Mouse (Mus musculus): ENCODE measurements around the gene Fxyd4. TPM values are rescaled to one million over a fixed set of nuclear protein-coding genes. Genes with fewer than 3 reads are reported as not detected.
A peak's percentile ranks its signal among the peaks of the same experiment; 100 is the strongest.

Gene Fxyd4
- not detected for total RNA-seq (2021)

- DNase-seq = no peak
Measured at GRCm38 (mm10) chr6:117937222-117937932, at the start of gene Fxyd4. Gene Fxyd4 (minus strand): TSS chr6:117937692.

DNA sequence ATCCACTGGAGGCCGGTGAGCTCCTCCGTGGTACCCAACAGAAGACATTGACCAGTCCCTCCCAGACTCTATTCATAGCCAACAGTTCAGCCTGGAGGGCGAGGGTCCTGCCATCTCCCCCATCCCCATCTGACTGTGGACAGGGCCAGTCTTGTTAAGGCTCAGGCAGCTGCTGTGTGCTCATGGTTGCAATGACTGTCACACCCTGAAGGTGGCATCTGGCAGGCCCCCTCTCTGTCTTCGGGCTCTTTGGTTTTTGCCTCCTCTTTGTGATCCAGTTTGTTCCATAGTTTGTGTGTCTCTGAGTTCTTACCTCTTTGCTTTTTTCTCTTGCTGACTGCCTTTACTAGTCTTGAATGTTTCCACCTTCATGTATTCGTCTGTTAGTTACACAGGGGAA is 49.7 kb upstream of the Fxyd4 start:
- no peak for DNase-seq

- no peak for DNase-seq
Measured at GRCm38 (mm10) chr6:117966729-117967128, 29.2 kb upstream of the Fxyd4 start.

- DNase-seq = no peak
Measured at GRCm38 (mm10) chr6:117963201-117963600, 25.7 kb upstream of the Fxyd4 start.

DNA sequence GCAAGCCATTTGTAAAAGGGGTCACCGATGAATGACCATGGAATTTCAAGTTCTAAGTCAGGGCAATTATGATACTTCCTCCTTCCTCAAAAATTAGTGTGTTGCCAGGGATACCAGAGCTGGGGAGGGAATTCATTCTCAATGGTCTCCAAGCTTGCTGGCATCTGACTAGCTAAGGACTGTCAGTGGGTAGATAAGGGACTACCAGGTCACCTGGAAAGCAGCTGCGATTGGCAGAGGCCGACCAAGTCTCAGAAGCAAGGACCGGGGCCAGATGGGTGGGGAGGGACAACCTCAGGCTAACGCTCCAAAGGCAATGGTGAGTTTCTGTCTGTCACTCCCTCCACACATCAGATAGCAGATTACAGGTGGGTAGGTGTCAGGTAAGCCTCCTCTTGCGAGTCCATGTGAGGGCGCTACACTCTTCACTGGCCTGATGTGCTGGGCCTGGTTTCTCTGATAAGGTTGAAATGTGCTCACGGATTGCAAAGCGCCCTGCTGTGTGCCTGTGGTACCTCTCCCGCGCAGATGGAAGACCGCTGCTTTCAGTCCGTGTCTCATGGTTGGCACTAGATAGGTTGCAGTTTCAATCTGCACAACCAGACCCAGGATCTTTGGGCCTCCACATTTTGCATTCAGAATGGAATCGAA is 19.5 kb upstream of the Fxyd4 start:
- no peak for DNase-seq

DNA sequence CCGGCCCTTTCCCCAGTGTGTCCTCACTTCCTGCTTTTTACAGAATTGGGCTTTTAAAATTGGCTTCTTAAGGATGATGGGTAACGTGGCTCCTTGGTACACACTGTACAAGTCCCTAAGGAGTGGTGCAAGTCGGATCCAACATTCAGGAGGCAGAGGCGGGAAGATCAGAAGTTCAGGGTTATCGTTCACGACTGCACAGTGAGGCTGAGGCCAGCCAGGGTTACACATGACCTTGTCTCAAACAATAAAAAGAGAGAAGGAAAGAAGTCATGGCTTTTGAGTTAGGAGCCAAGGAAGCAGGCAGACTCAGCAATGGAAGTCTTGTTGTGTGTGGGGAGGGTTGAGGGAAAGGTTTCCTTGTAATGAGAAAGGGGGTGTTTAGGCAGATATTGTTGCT is 18.7 kb upstream of the Fxyd4 start:
- DNase-seq = no peak

DNA sequence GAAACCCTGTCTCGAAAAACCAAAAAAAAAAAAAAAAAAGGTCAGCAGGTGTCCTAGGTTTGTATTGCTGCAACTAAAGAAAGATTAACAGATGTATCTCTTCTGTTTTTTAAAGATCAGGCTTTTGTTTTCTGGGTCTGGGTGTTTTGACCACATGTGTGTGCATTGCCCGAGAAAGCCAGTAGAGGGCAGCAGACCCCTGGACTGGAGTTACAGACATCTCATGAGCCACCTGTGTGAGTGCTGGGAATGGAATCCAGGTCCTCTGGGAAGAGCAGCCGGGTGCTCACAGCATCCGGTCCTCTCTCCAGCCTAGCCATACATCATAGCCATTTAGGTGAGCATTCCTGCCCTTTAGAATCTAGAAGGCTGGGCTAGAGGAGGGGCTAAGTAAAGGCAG is 14.8 kb upstream of the Fxyd4 start:
- DNase-seq = no peak

DNA sequence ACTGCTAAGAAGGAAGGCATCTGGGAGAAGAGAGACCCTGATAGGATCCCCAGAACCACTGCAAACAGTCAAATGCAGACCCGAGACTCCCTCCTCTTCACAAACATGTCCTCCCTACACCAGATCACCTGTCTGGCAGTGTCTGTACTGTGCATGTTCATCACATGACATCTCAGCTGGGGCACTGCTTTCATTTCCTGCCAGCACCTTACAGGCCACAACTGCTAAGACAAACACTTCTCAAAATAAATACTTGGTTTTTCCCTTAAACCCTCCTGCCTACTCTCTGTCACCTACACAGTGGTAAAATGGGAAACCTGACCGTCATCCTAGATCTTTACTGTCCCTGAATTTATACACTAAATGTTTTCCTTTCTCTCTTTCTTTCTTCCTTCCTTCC is 6.4 kb upstream of the Fxyd4 start:
- DNase-seq = no peak

- DNase-seq = no peak
Measured at GRCm38 (mm10) chr6:117942769-117943168, 5.3 kb upstream of the Fxyd4 start.

DNA sequence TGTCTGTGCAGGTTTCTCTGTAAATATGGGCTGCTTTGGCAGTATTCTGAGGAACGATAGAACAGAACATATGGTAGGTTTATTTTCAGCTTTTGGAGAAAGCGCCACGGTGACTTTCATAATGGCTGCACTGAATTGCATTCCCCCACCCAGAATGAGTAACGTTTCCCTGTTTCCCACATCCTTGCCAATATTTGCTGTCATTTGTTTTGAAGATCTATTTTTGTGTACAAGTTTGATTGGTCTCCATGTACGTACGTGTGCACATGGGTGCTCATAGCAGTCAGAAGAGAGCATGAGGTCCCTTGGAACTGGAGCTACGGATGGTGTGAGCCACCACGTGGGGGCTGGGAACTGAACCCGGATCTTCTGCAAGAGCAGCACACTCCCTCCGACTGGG is 1.5 kb upstream of the Fxyd4 start:
- DNase-seq = no peak

DNA sequence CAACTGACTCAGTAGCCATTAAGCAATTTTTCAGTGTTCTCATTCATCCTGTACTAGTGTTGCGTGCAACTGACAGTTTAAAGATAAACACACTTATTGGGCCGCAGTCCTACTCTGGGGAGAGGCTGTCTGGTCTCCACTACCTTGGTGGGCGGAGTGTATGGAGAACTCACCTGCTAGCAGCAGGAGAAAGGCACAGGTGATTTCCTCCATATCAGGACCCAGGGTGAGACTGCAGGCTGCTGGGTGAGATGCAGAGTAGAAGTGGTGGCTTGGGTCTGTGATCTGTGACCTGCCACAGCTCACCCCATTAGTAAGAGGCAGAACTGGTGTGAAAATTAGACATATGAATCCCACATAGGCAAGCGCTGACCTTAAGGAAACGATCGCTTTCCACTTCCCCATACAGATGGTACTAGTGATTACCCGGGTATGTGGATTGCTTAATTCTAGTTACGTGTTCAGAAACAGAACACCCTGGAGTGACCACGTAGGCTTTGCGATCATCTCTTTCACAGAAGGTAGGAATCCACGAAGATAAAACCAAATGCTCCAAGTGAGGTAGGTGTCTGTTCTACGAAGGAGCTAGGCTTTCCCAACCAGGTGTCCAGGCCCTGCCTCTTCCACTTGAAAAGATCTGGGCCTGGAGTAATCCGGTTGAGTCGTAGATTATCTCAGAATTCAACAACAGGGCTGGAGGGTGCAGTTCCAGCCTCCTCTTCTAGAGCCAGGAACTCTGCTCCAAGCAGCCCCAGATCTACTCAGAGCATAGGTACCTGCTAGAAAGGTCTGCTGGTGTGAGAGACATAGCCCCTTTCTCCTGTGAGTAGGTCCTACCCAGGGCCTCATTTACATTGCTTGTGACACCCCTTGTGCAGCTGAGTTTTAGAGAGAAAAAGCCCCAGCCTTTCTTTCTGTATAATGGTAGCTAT is 1.5 kb downstream of the Fxyd4 start:
- DNase-seq = no peak

DNA sequence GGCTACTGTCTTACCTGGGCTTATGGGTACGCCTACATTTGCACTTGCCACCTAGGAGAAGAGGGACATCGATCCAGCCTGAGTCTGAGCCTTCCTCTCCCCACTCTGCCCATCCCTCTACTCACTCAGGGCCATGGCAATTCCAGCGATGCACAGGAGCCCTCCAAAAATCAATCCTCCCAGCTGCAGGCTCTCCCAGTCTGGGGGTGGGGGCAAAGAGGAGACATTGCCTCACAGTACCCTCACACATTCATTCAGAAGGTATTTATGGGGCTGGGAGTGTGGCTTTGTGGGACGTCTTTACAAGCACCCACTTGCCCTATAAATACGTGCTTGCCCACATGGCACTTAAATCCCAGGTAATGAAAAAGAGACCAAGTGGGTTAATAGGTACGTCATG is 3.2 kb downstream of the Fxyd4 start:
- DNase-seq = no peak

GRCm38 (mm10) chr6:117932325-117933051 is 5.0 kb downstream of the Fxyd4 start:
- peak; percentile 48 for DNase-seq

GRCm38 (mm10) chr6:117929945-117930655 is 7.4 kb downstream of the Fxyd4 start:
- DNase-seq = no peak

DNA sequence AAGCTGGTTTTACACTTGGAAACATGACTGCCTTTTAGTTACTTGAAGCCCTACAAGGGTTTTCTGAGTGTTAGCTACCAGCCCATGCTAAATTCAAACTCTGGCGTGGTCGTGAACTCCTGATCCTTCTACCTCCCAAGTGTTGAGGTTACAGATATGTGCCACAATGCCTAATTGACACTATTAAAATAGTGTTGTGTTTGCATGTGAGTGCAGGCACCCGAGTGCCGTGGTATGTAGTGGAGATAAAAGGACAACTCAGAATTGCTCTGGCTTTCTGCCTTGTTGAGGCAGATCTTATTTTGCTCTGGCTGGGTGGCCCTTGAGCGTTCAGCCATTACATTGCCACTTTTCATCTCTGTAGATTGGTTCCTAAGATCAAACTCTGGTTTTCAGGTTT is 8.7 kb downstream of the Fxyd4 start:
- no peak for DNase-seq

DNA sequence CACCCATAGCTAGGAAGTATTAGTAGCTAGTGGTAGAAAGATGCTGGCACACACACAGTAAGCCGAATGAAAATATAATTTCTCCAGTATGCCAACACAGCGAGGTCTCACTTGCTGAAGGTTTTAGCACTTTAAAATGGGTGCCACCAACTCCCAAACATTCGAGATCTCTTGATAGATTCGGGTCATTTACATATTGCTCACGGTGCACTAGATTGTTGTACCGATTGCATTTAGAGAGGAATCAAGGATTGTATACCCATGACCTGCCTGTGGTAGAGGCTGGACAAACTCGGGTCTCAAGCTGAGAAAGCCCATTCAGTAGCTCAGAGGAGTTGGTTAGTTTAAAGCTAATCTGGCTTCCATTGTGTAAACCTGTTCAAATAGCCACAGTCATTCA is 9.5 kb downstream of the Fxyd4 start:
- no peak for DNase-seq

- DNase-seq = no peak
Measured at GRCm38 (mm10) chr6:117926871-117927491, 10.5 kb downstream of the Fxyd4 start.

- no peak for DNase-seq
Measured at GRCm38 (mm10) chr6:117922041-117922440, 15.5 kb downstream of the Fxyd4 start.

GRCm38 (mm10) chr6:117920659-117921640 is 16.5 kb downstream of the Fxyd4 start:
- peak; percentile 40 for DNase-seq

DNA sequence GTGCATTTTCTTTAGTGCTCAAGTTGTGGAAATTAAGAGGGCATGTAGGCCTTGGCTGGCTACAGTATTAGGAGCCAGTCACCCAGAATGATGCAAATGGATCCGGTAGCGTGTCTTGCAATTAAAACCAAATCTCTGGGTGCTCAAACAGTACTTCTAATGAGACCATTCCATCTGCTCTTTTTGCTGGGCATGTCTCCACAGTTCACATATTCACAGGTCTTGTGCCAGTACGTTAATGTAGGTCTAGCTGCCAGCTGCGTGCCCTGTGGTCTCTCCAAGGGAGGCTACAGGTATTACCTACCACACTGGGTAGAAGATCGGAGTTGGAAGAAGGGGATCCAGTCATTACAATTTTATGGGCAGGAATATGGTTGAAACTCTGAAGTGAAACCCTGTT is 19.4 kb downstream of the Fxyd4 start:
- no peak for DNase-seq

Measured in heart, postnatal 4 days (tissue).